Mouse (Mus musculus) cortical plate, adult 2 months (tissue): ENCODE data around the gene Asic1.

Source experiments
- CTCF ChIP-seq: fragments of 200-500 bp; IDR thresholded peaks from 2 replicates; pipeline ENCODE4 v1.5.1; 2011; ENCODE audit warnings: mild to moderate bottlenecking, control low read depth, low read length; ENCODE audit not compliant: insufficient read depth; ENCODE audit errors: extremely low read depth
- POLR2A ChIP-seq: fragments of 200-500 bp; IDR thresholded peaks from 2 replicates; pipeline ENCODE4 v1.6.1; 2011; ENCODE audit warnings: mild to moderate bottlenecking, low read length, control low read depth; ENCODE audit not compliant: insufficient read depth; ENCODE audit errors: extremely low read depth

DNA sequence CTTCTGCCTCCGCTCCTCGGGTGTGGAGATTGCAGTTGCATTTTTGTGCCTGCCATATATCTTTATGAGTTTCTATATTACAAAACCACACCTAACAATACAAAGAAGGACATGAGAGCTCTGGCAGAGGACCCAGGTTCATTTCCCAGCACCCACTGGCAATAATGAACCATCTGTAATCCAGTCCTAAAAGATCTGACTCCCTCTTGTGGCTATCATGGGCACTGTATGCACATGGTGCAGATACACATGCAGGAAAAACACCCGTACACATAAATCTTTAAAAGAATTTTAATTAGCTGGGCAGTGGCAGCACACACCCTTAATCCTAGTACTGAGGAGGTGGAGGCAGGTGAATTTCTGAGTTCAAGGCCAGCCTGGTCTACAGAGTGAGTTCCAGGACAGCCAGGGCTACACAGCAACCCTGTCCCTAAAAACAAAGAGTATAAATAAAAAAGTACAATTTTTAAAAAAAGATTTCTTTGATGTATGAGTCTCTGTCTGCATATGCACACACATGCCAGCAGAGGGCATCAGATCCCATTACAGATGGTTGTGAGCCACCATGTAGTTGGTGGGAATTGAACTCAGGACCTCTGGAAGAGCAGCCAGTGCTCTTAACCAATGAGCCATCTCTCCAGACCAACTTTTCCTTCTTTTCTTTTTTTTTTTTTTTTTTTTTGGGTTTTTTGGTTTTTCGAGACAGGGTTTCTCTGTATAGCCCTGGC, 59.1 kb downstream of the Asic1 start:
- TF ChIP-seq CTCF (0 out of 2 replicates have a peak, but pooled peaks have one; percentile 4), POLR2A (no peak)
